Mouse (Mus musculus) liver, embryonic 16.5 days (tissue): Measurements from ENCODE around the gene Traf3ip3. TPM values are rescaled to one million over a fixed set of nuclear protein-coding genes. Genes with fewer than 3 reads are reported as not detected.

Experiments
- ATAC-seq: fragments of 200-750 bp; cut with Nextera tagmentation; 2 replicates; pipeline ENCODE4 v1.8.0; 2017; ENCODE audit warnings: low read depth, mild to moderate bottlenecking, moderate number of reproducible peaks, moderate library complexity
- H3K27ac ChIP-seq: fragments of 300-500 bp; sonication (generic); 2 replicates; pipeline ENCODE4 v1.5.1; 2014; ENCODE audit warnings: mild to moderate bottlenecking, low read length
- H3K27me3 ChIP-seq: fragments of 300-500 bp; sonication (generic); 2 replicates; pipeline ENCODE4 v1.6.1; 2014; ENCODE audit warnings: low read depth, low read length, mixed read lengths; ENCODE audit not compliant: control insufficient read depth, insufficient read depth
- H3K36me3 ChIP-seq: fragments of 300-500 bp; sonication (generic); 2 replicates; pipeline ENCODE4 v1.6.1; 2014; ENCODE audit warnings: mild to moderate bottlenecking; ENCODE audit not compliant: control insufficient read depth, insufficient read depth
- H3K4me1 ChIP-seq: fragments of 300-500 bp; sonication (generic); 2 replicates; pipeline ENCODE4 v1.6.1; 2014; ENCODE audit warnings: low read depth, low read length, mixed read lengths; ENCODE audit not compliant: control insufficient read depth
- H3K4me2 ChIP-seq: fragments of 300-500 bp; sonication (generic); 2 replicates; pipeline ENCODE4 v1.6.1; 2014; ENCODE audit warnings: low read depth, low read length, mixed read lengths
- H3K4me3 ChIP-seq: fragments of 300-500 bp; sonication (generic); 2 replicates; pipeline ENCODE4 v1.5.1; 2014; ENCODE audit warnings: low read depth, mild to moderate bottlenecking, low read length
- H3K9ac ChIP-seq: fragments of 300-500 bp; sonication (generic); 2 replicates; pipeline ENCODE4 v1.6.1; 2014; ENCODE audit warnings: low read depth, low read length
- H3K9me3 ChIP-seq: fragments of 300-500 bp; sonication (generic); replicated peaks from 2 replicates; pipeline ENCODE4 v1.6.1; 2016; ENCODE audit warnings: low read length; ENCODE audit not compliant: control insufficient read depth
- WGBS: fragments of 180-500 bp; shearing (Covaris S2); extraction: QIAGEN DNeasy Blood & Tissue Kit; methylation state at CpG from one replicate; pipeline ENCODE4 v1.1.7; 2014; ENCODE audit not compliant: insufficient replicate concordance; 5-methylcytosine and 5-hydroxymethylcytosine counted together
- polyA plus RNA-seq: library from polyadenylated mRNA; unstranded; fragments of >200 nt; fragmentation: Nextera tagmentation; extraction: Ambion mirVana; gene quantifications from 2 replicates; pipeline ENCODE4 v1.2.1, GENCODE M21; 2015

Gene Traf3ip3
- polyA plus RNA-seq, 1 experiment from 2014 or later, result 9.4 TPM

DNA sequence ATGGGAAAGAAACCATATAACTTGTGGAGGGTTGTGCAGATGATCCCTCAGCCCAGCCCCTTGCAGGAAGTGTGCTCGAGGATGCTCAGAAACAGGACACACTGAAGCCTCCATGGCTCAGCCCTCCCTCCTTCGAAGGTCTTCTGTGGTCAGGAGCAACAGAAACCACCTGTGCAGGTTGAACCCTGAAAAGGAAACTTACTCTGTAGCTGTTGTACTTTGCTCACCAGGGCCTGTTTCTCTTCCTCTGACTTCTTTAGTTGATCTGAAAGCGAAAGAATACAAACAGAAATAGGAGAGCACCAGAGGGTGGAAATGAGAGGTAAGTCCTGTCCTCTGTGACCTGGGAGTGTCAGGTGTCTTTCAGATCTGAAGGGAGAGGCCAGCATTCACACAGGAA is 20.4 kb downstream of the Traf3ip3 start:
- Histone ChIP-seq H3K27me3 (no peaks in the 10 kb centered on the region), H3K9me3 (no peaks in the 10 kb centered on the region), H3K9ac (no peak overlapping the region), H3K4me2 (no peak overlapping the region), H3K27ac (no peak overlapping the region), H3K4me3 (no peak overlapping the region), H3K36me3 (no peaks in the 10 kb centered on the region), H3K4me1 (no peaks in the 10 kb centered on the region)
- 67% methylated on average over 3 of the region's 3 CpGs for WGBS
- ATAC-seq, result no peak

DNA sequence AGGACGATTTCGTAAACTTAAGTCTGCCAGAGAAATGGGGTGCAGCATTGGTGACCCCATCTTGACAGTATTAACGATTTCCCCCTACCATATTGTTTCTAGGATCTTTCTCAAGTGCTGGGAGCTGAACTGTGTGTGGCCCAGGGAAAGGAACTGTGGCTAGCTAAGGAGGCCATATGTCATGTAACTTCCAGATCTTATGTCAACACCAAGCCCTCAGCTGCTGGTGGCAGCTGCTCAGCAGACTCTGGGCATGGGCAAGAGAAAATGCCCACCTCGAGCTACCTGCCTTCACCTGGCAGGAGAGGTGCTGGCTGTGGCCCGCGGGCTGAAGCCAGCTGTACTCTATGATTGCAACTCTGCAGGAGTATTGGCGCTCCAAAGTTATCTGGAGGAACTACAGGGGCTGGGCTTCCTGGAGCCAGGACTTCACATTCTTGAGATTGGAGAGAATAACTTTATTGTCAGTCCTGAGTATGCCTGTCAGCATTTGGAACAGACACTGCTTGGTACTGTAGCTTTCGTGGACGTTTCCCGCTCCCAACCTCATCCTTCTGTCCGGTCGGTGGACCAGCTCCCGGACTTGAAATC is 27.3 kb downstream of the Traf3ip3 start:
- no peak for ATAC-seq
- H3K4me1 ChIP-seq, result peaks cover 24% of the 10 kb centered on the region
- H3K27me3 ChIP-seq, result no peaks in the 10 kb centered on the region
- peak overlapping the region; percentile 73 for H3K9ac ChIP-seq
- H3K4me2 ChIP-seq, result peak overlapping the region; percentile 79
- no peaks in the 10 kb centered on the region for H3K9me3 ChIP-seq
- H3K27ac ChIP-seq, result peak overlapping the region; percentile 81
- WGBS, result 66% methylated on average over 13 of the region's 13 CpGs
- H3K4me3 ChIP-seq, result peak overlapping the region; percentile 81
- H3K36me3 ChIP-seq, result no peaks in the 10 kb centered on the region

DNA sequence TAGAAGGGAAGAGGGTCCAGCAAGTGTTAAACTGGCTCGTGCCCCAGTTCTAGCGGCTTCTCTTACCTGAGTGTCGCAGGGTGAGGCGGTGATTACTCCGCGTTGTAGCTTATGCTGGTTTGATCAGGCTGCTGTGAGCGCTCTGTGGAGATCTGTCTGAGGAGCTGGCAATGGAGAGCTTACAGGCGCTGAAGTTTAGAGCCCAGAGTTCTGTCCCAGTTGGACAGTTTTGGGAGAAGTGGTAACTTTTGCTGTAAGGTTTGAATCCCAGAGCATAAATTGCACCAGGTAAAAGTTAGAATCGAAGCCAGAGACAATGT is 27.7 kb downstream of the Traf3ip3 start:
- H3K9ac ChIP-seq, result peak overlapping the region; percentile 73
- H3K4me1 ChIP-seq, result peaks cover 24% of the 10 kb centered on the region
- WGBS, result 12% methylated on average over 9 of the region's 9 CpGs
- peak overlapping the region; percentile 81 for H3K4me3 ChIP-seq
- H3K36me3 ChIP-seq, result no peaks in the 10 kb centered on the region
- peak overlapping the region; percentile 81 for H3K27ac ChIP-seq
- H3K4me2 ChIP-seq, result peak overlapping the region; percentile 79
- H3K9me3 ChIP-seq, result no peaks in the 10 kb centered on the region
- H3K27me3 ChIP-seq, result no peaks in the 10 kb centered on the region
- no peak for ATAC-seq

DNA sequence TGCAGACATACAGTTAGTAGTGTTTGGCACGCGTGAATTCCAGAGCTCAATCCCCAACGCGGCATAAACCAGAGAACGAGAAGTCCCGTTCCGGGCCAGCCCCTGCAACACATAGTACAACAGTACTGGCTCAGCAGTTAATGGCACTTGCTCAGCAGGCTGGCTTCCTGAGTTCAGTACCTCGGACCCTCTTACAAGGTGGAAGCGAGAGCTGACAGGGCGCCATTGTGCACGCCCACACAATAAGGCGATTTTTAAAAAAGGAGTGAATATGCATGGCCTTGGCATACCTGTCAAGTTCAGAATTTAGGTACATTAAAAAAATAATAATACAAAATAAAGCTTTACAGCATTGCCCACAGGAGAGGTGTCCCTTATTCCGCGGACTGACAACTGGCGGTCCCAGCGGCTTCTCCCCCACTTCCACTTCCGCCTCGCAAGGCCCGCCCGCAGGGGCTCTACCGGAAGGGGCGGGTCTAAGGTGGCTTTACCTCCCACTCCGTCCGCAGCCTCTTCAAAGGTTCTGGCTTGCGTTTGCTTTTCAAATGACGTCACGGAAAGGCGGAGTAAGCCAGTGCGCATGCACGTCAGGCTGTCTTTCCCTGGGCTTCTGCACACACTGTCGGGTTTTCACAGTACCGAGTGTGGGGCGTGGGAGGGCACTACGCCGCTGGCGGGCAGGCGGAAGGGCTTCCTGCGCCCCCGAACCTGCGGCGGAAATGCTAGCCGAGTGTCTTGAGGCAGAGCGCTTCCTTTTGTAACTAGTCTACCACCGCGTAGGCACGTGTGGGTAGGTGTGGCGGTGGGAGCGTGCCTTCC is 28.3 kb downstream of the Traf3ip3 start:
- H3K27ac ChIP-seq, result peak overlapping the region; percentile 81
- under 1% methylated on average over 48 of the region's 48 CpGs for WGBS
- H3K9me3 ChIP-seq, result no peaks in the 10 kb centered on the region
- H3K4me3 ChIP-seq, result peak overlapping the region; percentile 81
- no peaks in the 10 kb centered on the region for H3K36me3 ChIP-seq
- ATAC-seq, result peak; percentile 98
- peak overlapping the region; percentile 81 for H3K9ac ChIP-seq
- H3K27me3 ChIP-seq, result no peaks in the 10 kb centered on the region
- H3K4me2 ChIP-seq, result peak overlapping the region; percentile 79
- peaks cover 24% of the 10 kb centered on the region for H3K4me1 ChIP-seq

DNA sequence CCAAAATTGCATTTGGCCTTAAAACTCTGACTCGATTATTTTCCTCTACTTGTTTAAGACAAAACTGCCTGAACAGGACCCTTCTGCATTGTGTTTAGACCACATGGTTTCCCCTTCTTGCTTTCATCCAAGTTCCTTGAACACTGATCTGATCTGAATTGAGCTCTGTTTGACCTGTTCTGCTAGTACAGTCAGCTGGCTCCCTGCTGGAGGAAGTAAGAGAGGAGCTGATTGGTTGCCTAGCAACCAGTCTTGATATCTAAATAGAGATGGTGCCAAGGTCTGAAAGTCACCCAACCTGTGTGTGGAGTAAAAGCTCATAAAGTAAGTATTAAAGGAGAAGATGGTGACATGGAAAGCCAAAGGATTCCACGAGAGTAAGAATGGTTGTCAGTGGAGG is 31.6 kb downstream of the Traf3ip3 start:
- Histone ChIP-seq H3K27ac (no peak overlapping the region), H3K4me2 (no peak overlapping the region), H3K9ac (no peak overlapping the region), H3K4me3 (no peak overlapping the region), H3K27me3 (no peaks in the 10 kb centered on the region), H3K36me3 (no peaks in the 10 kb centered on the region), H3K9me3 (no peaks in the 10 kb centered on the region), H3K4me1 (peaks cover 19% of the 10 kb centered on the region)
- no peak for ATAC-seq
- WGBS, result 43% methylated on average over 2 of the region's 2 CpGs

DNA sequence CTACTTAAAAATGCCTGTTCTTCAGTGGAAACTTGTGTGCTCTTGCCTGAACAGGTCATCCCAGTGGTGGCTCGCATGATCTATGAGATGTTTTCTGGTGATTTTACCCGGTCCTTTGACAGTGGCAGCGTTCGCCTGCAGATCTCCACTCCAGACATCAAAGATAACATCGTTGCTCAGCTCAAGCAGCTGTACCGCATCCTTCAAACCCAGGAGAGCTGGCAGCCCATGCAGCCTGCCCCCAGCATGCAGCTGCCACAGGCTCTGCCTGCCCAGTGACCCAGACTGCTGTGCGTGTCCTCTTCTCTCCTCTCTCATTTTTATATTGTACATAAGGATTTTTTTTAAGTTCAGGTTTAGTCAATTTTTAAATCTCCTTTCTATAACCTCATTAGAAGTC is 32.3 kb downstream of the Traf3ip3 start:
- Histone ChIP-seq H3K4me1 (peaks cover 13% of the 10 kb centered on the region), H3K27ac (no peak overlapping the region), H3K9ac (no peak overlapping the region), H3K4me3 (no peak overlapping the region), H3K9me3 (no peaks in the 10 kb centered on the region), H3K4me2 (no peak overlapping the region), H3K36me3 (no peaks in the 10 kb centered on the region), H3K27me3 (no peaks in the 10 kb centered on the region)
- 77% methylated on average over 7 of the region's 7 CpGs for WGBS
- ATAC-seq, result no peak

DNA sequence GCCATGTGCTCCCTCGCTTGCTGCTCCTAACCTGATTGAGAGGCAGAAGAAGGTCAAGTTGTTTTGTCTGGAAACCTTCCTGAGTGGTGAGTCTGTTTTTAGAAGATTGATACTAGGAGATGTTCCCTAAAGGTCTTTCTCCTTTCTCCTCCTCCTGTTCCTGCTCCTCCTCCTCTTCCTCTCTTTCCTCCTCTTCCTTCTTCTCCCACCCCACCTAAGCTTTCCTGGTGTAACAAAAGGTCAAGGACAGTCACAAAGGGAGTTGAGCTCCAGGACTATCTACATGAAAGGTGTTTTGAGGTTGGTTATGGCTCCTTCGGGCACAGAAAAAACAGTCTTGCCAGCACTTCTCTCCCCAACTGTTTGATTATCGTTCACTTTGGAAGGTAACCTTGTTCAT is 33.8 kb downstream of the Traf3ip3 start, which contains the start of gene A130010J15Rik:
Gene A130010J15Rik (plus strand): TSS at position 301 of the 400 bp plus-strand sequence.
- Histone ChIP-seq H3K36me3 (no peaks in the 10 kb centered on the region), H3K4me3 (no peak within 1 kb of the TSS), H3K4me1 (peaks cover 8% of the 10 kb centered on the region), H3K27ac (no peak within 1 kb of the TSS), H3K27me3 (no peaks in the 10 kb centered on the region), H3K9ac (no peak within 1 kb of the TSS), H3K9me3 (no peaks in the 10 kb centered on the region), H3K4me2 (no peak within 1 kb of the TSS)
- 76% methylated on average over 3 of the region's 3 CpGs for WGBS
- ATAC-seq, result no peak

DNA sequence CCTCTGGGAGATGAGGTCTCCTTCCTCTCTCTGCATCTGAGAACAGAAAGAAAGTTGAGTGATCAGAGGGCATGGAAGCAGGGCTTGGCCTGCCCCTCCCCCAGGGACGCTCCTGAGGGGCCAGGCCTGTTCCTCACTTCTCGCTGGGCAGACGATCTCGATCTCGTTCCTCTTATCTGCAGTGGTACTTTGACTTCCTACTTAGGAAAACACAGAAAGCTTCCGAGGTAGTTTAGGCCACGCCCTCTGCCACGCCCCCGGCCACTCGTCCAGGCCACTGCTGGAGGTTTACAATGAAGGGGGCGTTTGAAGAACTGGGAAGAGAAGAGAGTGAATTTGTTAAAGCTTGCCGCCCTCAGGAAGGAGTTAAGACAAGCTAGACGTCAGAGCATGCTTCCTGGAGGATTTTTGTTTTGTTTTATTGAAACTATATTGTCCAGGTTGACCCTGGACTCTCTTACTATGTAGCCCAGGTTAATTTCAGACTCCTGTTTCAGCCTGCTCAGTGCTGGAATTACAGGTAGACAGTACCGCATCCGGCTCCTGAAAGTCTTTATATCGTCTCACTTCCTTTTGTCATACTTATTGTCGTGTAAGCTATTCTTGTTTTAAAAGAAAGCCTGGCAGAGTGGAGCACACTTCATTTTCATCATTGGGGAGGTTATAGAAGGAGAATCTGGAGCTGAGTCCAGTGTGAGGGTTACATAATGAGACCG is 41.0 kb downstream of the Traf3ip3 start:
- Histone ChIP-seq H3K9me3 (no peaks in the 10 kb centered on the region), H3K9ac (peak overlapping the region; percentile 26; the same call in 1 of the 2 replicates), H3K4me1 (peaks cover 12% of the 10 kb centered on the region), H3K27ac (no peak overlapping the region), H3K4me3 (peak overlapping the region; percentile 29), H3K4me2 (peak overlapping the region; percentile 49), H3K27me3 (no peaks in the 10 kb centered on the region), H3K36me3 (no peaks in the 10 kb centered on the region)
- ATAC-seq, result peak; percentile 59
- WGBS, result 10% methylated on average over 18 of the region's 18 CpGs

DNA sequence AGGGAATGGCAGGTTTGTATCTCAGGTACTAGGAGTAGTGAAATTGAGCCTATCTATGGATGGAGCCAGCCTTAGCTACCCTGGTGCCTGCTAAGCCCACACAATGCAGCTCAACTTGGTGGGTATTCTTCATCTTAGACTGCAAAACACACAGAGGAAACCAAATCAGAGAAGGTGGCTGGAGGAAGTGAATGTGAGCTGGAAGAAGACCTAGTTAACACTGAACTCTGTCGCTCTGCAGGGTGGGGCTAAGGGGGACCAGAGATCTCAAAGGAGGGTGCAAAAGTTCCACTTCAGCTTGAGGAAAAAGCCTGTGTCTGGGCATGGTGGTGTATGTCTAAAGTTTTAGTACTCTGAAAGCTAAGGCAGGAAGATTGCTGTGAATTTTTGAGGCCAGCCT is 41.9 kb downstream of the Traf3ip3 start:
- H3K4me2 ChIP-seq, result peak overlapping the region; percentile 49; the same call in 1 of the 2 replicates
- no peaks in the 10 kb centered on the region for H3K9me3 ChIP-seq
- H3K36me3 ChIP-seq, result no peaks in the 10 kb centered on the region
- ATAC-seq, result no peak
- no peak overlapping the region for H3K4me3 ChIP-seq
- H3K4me1 ChIP-seq, result peaks cover 12% of the 10 kb centered on the region
- H3K27me3 ChIP-seq, result no peaks in the 10 kb centered on the region
- no peak overlapping the region for H3K9ac ChIP-seq
- H3K27ac ChIP-seq, result no peak overlapping the region
- 25% methylated on average over 1 of the region's 1 CpGs for WGBS
